Mouse (Mus musculus) myocyte (in vitro differentiated cells): ENCODE measurements around the gene Atp5g2.

ENCODE experiments used
- MAX ChIP-seq: IDR thresholded peaks from one replicate; pipeline ENCODE4 v1.6.1; 2011; ENCODE audit warnings: low read depth, mild to moderate bottlenecking, control low read depth
- MYOD1 ChIP-seq, 3 experiments: IDR thresholded peaks; one replicate each; pipeline ENCODE4 v1.6.1; 2011; ENCODE audit warnings: control low read depth in 2 of 3, low read depth in 2 of 3, mild to moderate bottlenecking in 2 of 3, moderate library complexity in 1 of 3; ENCODE audit not compliant: insufficient read length in 2 of 3, control insufficient read depth in 1 of 3
- MYOG ChIP-seq, 3 experiments: IDR thresholded peaks; one replicate each; pipeline ENCODE4 v1.6.1; 2011; ENCODE audit warnings: control low read depth in 2 of 3, low read depth in 2 of 3, mild to moderate bottlenecking in 2 of 3; ENCODE audit not compliant: insufficient read length in 2 of 3, control insufficient read depth in 1 of 3, insufficient read depth in 1 of 3
- POLR2A ChIP-seq: IDR thresholded peaks from one replicate; pipeline ENCODE4 v1.6.1; 2011; ENCODE audit warnings: low read depth, mild to moderate bottlenecking, control low read depth, moderate library complexity; ENCODE audit not compliant: insufficient read length
- POLR2AphosphoS2 ChIP-seq: IDR thresholded peaks from one replicate; pipeline ENCODE4 v1.6.1; 2011; ENCODE audit warnings: low read depth, control low read depth; ENCODE audit not compliant: insufficient read length
- REST ChIP-seq: IDR thresholded peaks from one replicate; pipeline ENCODE4 v1.6.1; 2011; ENCODE audit warnings: mild to moderate bottlenecking, control low read depth, moderate library complexity; ENCODE audit not compliant: insufficient read depth, insufficient read length
- SRF ChIP-seq: IDR thresholded peaks from one replicate; pipeline ENCODE4 v1.6.1; 2011; ENCODE audit warnings: low read depth; ENCODE audit not compliant: control insufficient read depth, insufficient read length
- TCF12 ChIP-seq: IDR thresholded peaks from one replicate; pipeline ENCODE4 v1.6.1; 2011; ENCODE audit warnings: mild to moderate bottlenecking, control low read depth; ENCODE audit not compliant: poor library complexity, insufficient read depth, severe bottlenecking
- USF1 ChIP-seq: IDR thresholded peaks from one replicate; pipeline ENCODE4 v1.6.1; 2011; ENCODE audit warnings: low read depth, mild to moderate bottlenecking, control low read depth, moderate library complexity

- TF ChIP-seq SRF: no peak
- TF ChIP-seq POLR2A: no peak
- TF ChIP-seq TCF12: no peak
- TF ChIP-seq REST: no peak
- no peak for TF ChIP-seq USF1
- no peak for TF ChIP-seq MYOD1 (IDR thresholded peaks at IDR 0.05; ENCODE audit: control insufficient read depth in 1 of 3, insufficient read length in 2 of 3, low read depth in 2 of 3)
- TF ChIP-seq MAX: no peak
- TF ChIP-seq POLR2AphosphoS2: no peak
- no peak for TF ChIP-seq MYOG (IDR thresholded peaks at IDR 0.05; ENCODE audit: control insufficient read depth in 1 of 3, insufficient read depth in 1 of 3, insufficient read length in 2 of 3, low read depth in 2 of 3)
Observed at GRCm38 (mm10) chr15:102620765-102621164, 51.4 kb downstream of the Atp5g2 start.
